Mouse (Mus musculus) thymus, adult 2 months (tissue): ENCODE measurements at regions not wholly inside any gene's neighbourhood (a gene's known extent, or its start where the extent isn't known, plus 50 kb on each side); places are given as distances from the start of the nearest gene placed in this dataset.

Experiments used
- CTCF ChIP-seq: fragments of 200-500 bp; IDR thresholded peaks from 2 replicates; pipeline ENCODE4 v1.5.1; 2012; ENCODE audit warnings: mild to moderate bottlenecking, control low read depth, low read length, moderate library complexity, borderline replicate concordance; ENCODE audit not compliant: control insufficient read depth, poor library complexity, insufficient read depth; ENCODE audit errors: extremely low read depth
- POLR2A ChIP-seq: fragments of 200-500 bp; IDR thresholded peaks from 2 replicates; pipeline ENCODE4 v1.6.1; 2012; ENCODE audit warnings: mild to moderate bottlenecking, low read length, control low read depth, moderate library complexity; ENCODE audit not compliant: control insufficient read depth, poor library complexity, insufficient read depth; ENCODE audit errors: extremely low read depth

- TF ChIP-seq CTCF: no peak
- no peak for TF ChIP-seq POLR2A
Measured at GRCm38 (mm10) chr6:51150916-51151315, 281.6 kb upstream of the Nfe2l3 start.
